Mouse (Mus musculus): ENCODE results near the gene Ktn1.

The Ktn1 gene

GRCm38 (mm10) chr14:47756411-47757065 is 108.3 kb downstream of the Ktn1 start:
- no peak for DNase-seq (ENCODE audit: low spot score in 2 of 2)

- DNase-seq (ENCODE audit: low spot score in 2 of 2) = no peak
Measured at GRCm38 (mm10) chr14:47765192-47765591, 116.9 kb downstream of the Ktn1 start.

- no peak for DNase-seq (ENCODE audit: low spot score in 2 of 2)
Measured at GRCm38 (mm10) chr14:47765796-47766195, 117.5 kb downstream of the Ktn1 start.

- no peak for DNase-seq (ENCODE audit: low spot score in 2 of 2)
Measured at GRCm38 (mm10) chr14:47766373-47766772, 118.1 kb downstream of the Ktn1 start.

- no peak for DNase-seq (ENCODE audit: low spot score in 2 of 2)
Measured at GRCm38 (mm10) chr14:47771496-47771895, 123.2 kb downstream of the Ktn1 start.

- no peak for DNase-seq (ENCODE audit: low spot score in 2 of 2)
Measured at GRCm38 (mm10) chr14:47775543-47775942, 127.3 kb downstream of the Ktn1 start.

GRCm38 (mm10) chr14:47776260-47777035 is 128.2 kb downstream of the Ktn1 start:
- no peak for DNase-seq (ENCODE audit: low spot score in 2 of 2)

GRCm38 (mm10) chr14:47786112-47786511 is 137.9 kb downstream of the Ktn1 start:
- DNase-seq (ENCODE audit: low spot score in 2 of 2) = no peak

All from spleen, postnatal 4 days (tissue).